Mouse (Mus musculus) cerebellum, adult 18-20 months (tissue): ENCODE data around the gene Akr1cl.

ENCODE experiments used
- DNase-seq, 2 experiments: peaks; one replicate each; pipeline ENCODE4 v3.0.0; 2021

Gene Akr1cl

DNA sequence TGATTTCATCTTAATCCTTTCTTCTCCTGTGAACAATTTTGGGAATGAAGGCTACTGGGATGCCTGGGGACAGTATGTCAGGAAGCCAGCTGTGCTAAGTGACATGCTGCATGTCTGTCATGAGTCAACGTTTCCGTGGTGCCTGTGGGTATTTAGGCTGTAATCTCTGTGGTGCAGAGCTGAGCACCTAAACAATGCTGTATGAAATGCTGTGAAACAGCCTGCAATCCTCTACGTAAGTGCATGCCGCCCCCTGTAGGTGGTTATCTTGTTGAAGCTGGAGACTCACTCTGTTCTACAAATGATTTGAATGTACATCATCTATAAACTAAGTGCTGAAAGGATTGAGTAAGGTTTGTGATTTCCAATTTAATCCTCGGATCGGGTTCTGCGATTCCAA lies 46.4 kb downstream of the Akr1cl start:
- DNase-seq, result peak; percentile 55 to 56

DNA sequence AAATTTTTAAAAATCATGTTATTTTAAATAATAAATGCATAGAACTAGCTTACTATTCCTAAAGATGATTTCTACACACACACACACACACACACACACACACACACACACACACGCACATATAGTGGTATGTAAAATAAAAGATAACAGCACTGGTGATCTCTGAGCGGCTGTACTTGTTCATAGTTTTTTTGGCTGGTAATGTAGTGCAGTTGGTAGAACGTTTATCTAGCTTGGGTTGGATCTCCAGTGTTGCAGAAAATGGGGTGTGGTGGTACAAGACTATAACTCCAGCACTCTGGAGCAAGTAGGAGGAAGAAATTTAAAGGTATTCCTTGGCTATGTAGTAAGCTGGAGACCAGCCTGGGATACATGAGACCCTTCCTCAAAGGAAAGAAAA lies 49.3 kb downstream of the Akr1cl start:
- DNase-seq, result no peak

DNA sequence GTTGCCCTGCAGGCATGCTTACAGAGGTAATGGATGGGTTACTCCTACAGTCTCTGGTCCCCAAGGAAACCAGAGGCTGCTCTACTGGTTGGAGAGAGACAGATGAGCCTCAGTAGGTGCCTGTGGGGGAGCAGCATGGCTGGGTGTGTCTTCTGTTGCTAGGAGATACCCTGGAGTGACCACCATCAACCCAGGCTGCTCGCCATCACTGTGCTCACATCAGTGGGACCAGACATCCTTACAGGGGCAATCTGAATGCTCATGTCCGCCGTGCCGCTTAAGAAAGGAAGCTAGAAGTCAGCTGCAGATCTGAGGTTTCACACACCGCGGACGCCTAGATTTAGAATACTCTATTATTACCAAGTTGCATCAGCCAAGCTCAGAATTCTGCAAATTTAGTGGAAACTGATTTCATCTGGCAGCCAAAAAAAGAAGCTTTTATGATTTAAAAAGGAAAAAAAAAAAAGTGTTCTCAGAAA lies 54.2 kb downstream of the Akr1cl start:
- DNase-seq, result no peak

DNA sequence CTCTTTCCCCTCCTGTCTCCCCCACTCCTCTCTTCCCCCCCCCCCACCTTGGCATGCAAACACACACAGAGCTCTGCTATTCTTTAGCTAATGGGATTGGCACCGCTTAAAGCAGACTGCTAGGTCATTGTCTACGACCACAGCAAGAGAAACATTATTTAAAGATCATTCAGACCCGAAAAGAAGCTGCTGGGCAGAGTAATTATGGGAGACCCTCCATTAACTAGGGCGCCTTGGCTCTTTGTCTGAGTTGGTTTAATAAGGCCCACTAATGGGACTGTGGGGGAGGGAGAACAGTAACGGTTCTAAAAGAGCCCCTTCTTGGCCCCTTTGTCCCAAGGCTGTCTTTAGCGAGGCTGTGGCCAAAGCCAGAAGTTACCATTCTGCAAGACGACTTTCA lies 57.2 kb downstream of the Akr1cl start:
- no peak for DNase-seq

DNA sequence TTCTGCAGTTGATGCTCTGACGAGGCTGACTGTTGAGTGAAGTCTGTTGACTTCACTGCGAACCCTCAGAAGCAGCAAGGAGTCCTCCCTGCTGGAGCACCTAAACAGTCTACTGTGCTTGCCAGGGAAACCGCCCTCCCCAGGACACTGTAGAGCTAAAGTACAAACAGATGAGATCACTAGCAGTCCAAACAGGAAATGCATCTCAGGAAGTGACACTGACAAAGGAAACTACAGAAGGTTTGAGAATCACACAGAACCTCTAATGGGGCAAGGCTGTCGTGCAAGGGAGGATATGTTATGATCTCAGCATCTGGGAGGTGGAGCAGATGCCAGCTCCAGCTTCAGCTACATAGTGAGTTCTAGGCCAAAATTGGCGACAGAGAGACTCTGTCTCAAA lies 61.9 kb downstream of the Akr1cl start:
- DNase-seq, result no peak
